Mouse (Mus musculus): ENCODE results near the gene Elf5. TPM values are rescaled to one million over a fixed set of nuclear protein-coding genes. Genes with fewer than 3 reads are reported as not detected.
A peak's percentile ranks its signal among the peaks of the same experiment; 100 is the strongest.

Elf5 gene
- polyA plus RNA-seq, 1 experiment from 2014 or later: not detected

DNA sequence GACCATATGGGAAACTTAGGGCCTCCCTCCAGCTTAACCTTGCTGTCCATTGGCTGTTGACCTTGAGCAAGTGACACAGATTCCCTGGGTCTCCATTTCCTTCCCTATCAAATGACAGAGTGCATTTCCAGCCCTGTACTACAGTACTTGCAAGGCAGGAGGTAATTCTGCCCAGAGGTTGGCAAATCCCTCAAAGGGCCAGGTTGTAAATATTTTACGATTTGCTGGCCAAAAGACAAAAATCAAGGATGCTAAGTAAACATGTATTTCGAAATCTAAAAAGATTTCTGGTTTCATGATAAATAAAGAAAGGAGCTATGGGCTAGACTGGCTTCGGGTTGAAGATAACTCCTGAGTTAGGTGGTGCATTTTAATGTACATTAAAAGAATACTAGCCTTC is 16.9 kb downstream of the Elf5 start:
- H3K9me3 ChIP-seq (replicated peaks; ENCODE audit: control insufficient read depth, low read length, poor library complexity, severe bottlenecking): no peaks in the 10 kb centered on the region
- WGBS: 87% methylated on average over 3 of the region's 3 CpGs
- H3K4me1 ChIP-seq (ENCODE audit: control insufficient read depth, insufficient read depth, low read length): no peaks in the 10 kb centered on the region
- H3K27me3 ChIP-seq (ENCODE audit: control insufficient read depth, insufficient read depth, low read depth, low read length): no peaks in the 10 kb centered on the region
- no peak overlapping the region for H3K4me2 ChIP-seq (ENCODE audit: low read length)
- no peak overlapping the region for H3K4me3 ChIP-seq (ENCODE audit: low read depth, low read length)
- H3K36me3 ChIP-seq (ENCODE audit: control insufficient read depth, insufficient read depth, low read length): no peaks in the 10 kb centered on the region
- no peak overlapping the region for H3K9ac ChIP-seq (ENCODE audit: low read depth, low read length)
- no peak overlapping the region for H3K27ac ChIP-seq (ENCODE audit: low read length)
- no peak for ATAC-seq

DNA sequence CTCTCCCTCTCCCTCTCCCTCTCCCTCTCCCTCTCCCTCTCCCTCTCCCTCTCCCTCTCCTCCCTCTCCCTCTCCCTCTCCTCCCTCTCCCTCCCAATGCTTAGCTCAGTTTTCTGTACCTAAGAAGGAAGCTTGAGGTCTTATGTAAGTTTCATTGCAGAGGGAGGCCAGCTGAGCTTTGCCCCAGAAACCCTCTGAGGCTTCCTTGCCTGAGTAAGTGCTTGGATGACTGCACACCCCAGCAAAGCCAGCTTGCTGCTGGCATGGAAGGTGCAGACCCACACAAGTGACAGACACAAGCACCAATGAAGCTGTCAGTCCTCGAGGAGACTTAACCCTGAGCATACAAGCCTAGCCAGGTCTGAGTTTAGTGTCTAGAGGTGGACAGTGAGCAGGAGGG is 19.2 kb downstream of the Elf5 start:
- Histone ChIP-seq H3K9me3 (replicated peaks; ENCODE audit: control insufficient read depth, low read length, poor library complexity, severe bottlenecking) (no peaks in the 10 kb centered on the region), H3K9ac (ENCODE audit: low read depth, low read length) (no peak overlapping the region), H3K27me3 (ENCODE audit: control insufficient read depth, insufficient read depth, low read depth, low read length) (no peaks in the 10 kb centered on the region), H3K4me2 (ENCODE audit: low read length) (no peak overlapping the region), H3K4me1 (ENCODE audit: control insufficient read depth, insufficient read depth, low read length) (no peaks in the 10 kb centered on the region), H3K27ac (ENCODE audit: low read length) (no peak overlapping the region), H3K36me3 (ENCODE audit: control insufficient read depth, insufficient read depth, low read length) (no peaks in the 10 kb centered on the region), H3K4me3 (ENCODE audit: low read depth, low read length) (no peak overlapping the region)
- no peak for ATAC-seq
- WGBS: 42% methylated on average over 1 of the region's 1 CpGs

DNA sequence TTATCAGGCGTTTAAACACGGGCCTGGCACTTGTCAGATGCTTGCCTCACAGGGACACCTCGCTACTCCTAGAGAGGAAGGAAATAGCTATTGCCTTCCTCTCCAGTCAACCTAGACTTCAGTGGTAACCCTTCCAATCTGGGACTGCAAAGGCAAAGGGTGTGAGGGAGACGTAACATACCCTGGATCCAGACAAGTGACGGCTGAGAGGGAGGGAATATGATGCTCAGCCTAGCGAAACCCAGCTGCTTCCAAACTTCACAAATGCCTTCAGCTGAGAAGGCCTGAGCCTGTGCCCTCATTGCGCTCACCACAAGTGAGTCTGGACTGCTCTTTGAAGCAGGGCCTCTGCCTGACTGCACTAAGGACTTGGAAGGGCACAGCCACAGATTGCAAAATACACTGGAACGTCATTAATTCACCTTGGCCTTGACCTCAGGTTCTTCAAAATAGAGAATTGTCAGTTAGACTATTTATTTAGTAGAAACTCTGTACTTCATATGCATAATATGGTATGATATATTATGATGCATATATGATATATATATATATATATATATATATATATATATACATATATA is 21.3 kb downstream of the Elf5 start:
- Histone ChIP-seq H3K36me3 (ENCODE audit: control insufficient read depth, insufficient read depth, low read length) (no peaks in the 10 kb centered on the region), H3K27ac (ENCODE audit: low read length) (no peak overlapping the region), H3K4me3 (ENCODE audit: low read depth, low read length) (no peak overlapping the region), H3K4me1 (ENCODE audit: control insufficient read depth, insufficient read depth, low read length) (no peaks in the 10 kb centered on the region), H3K9ac (ENCODE audit: low read depth, low read length) (no peak overlapping the region), H3K27me3 (ENCODE audit: control insufficient read depth, insufficient read depth, low read depth, low read length) (no peaks in the 10 kb centered on the region), H3K4me2 (ENCODE audit: low read length) (no peak overlapping the region), H3K9me3 (replicated peaks; ENCODE audit: control insufficient read depth, low read length, poor library complexity, severe bottlenecking) (no peaks in the 10 kb centered on the region)
- ATAC-seq: no peak
- WGBS: 80% methylated on average over 8 of the region's 8 CpGs

DNA sequence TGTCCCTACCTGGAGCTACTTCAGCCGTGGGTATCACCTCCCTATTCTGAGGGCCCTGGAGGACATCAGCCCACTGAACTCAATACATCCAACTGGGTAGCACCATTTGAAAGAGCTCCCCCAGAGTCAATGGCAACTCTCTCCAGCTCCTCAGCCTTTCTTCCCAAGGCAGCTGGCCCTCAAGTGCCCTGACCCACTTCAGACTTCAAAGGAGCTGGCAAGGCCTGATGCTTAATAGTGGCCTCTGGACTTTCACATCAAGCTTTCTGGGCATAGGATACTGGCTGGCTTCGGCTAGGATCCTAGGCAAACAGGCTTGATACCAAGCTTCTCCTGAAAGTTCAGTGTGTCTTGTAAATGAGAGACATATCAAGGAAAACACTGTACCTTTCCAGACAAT is 23.6 kb downstream of the Elf5 start:
- no peak overlapping the region for H3K9ac ChIP-seq (ENCODE audit: low read depth, low read length)
- H3K27ac ChIP-seq (ENCODE audit: low read length): no peak overlapping the region
- H3K4me2 ChIP-seq (ENCODE audit: low read length): no peak overlapping the region
- WGBS: 68% methylated on average over 2 of the region's 2 CpGs
- no peaks in the 10 kb centered on the region for H3K27me3 ChIP-seq (ENCODE audit: control insufficient read depth, insufficient read depth, low read depth, low read length)
- H3K4me1 ChIP-seq (ENCODE audit: control insufficient read depth, insufficient read depth, low read length): peaks cover 2% of the 10 kb centered on the region; the same call in 1 of the 2 replicates
- H3K9me3 ChIP-seq (replicated peaks; ENCODE audit: control insufficient read depth, low read length, poor library complexity, severe bottlenecking): no peaks in the 10 kb centered on the region
- H3K4me3 ChIP-seq (ENCODE audit: low read depth, low read length): no peak overlapping the region
- H3K36me3 ChIP-seq (ENCODE audit: control insufficient read depth, insufficient read depth, low read length): no peaks in the 10 kb centered on the region
- no peak for ATAC-seq

DNA sequence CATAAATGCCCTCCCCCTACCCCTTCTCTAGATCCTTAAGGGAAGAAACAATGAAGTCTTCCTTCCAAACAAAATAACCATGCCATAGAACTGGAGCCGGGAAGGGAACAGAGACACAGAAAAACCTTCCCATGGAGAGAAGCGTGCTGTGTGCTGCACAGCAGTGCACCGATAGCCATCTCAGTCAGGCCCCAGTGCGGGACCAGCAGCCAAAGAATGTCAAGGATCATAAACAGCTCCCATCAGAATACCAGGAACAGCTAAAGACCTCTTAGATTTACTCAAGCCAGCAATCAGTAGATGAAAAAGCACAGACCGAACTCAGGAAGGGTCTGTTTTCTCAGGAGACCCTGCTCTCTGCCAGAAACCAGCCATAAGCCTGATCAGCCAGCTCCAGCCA is 25.0 kb downstream of the Elf5 start:
- Histone ChIP-seq H3K4me2 (ENCODE audit: low read length) (no peak overlapping the region), H3K9ac (ENCODE audit: low read depth, low read length) (no peak overlapping the region), H3K36me3 (ENCODE audit: control insufficient read depth, insufficient read depth, low read length) (no peaks in the 10 kb centered on the region), H3K4me1 (ENCODE audit: control insufficient read depth, insufficient read depth, low read length) (peaks cover 2% of the 10 kb centered on the region; the same call in 1 of the 2 replicates), H3K27me3 (ENCODE audit: control insufficient read depth, insufficient read depth, low read depth, low read length) (no peaks in the 10 kb centered on the region), H3K9me3 (replicated peaks; ENCODE audit: control insufficient read depth, low read length, poor library complexity, severe bottlenecking) (no peaks in the 10 kb centered on the region), H3K4me3 (ENCODE audit: low read depth, low read length) (no peak overlapping the region), H3K27ac (ENCODE audit: low read length) (no peak overlapping the region)
- ATAC-seq: no peak
- WGBS: 64% methylated on average over 5 of the region's 5 CpGs

DNA sequence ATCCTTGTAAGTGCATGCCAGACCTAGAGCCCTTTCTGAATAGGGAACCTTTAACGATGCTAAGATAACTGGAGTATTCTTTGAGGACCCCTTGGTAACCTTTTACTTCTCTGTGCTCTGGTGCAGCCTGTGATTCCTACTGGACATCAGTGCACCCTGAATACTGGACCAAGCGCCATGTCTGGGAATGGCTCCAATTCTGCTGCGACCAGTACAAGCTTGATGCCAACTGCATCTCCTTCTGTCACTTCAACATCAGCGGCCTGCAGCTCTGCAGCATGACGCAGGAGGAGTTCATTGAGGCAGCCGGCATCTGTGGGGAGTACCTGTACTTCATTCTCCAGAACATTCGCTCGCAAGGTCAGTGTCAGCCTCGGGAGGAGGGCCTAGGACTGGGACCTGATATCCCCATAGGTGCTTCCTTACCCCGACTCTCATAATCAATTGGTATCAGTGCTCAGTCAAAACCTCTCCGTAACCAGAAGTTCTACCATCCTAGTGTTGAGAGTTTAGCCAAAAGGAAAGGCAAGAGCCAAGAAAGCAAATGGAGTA is 27.7 kb downstream of the Elf5 start:
- Histone ChIP-seq H3K36me3 (ENCODE audit: control insufficient read depth, insufficient read depth, low read length) (no peaks in the 10 kb centered on the region), H3K4me1 (ENCODE audit: control insufficient read depth, insufficient read depth, low read length) (peaks cover 2% of the 10 kb centered on the region; the same call in 1 of the 2 replicates), H3K4me3 (ENCODE audit: low read depth, low read length) (no peak overlapping the region), H3K4me2 (ENCODE audit: low read length) (no peak overlapping the region), H3K27ac (ENCODE audit: low read length) (no peak overlapping the region), H3K27me3 (ENCODE audit: control insufficient read depth, insufficient read depth, low read depth, low read length) (no peaks in the 10 kb centered on the region), H3K9me3 (replicated peaks; ENCODE audit: control insufficient read depth, low read length, poor library complexity, severe bottlenecking) (no peaks in the 10 kb centered on the region), H3K9ac (ENCODE audit: low read depth, low read length) (no peak overlapping the region)
- peak; percentile 61 for ATAC-seq
- WGBS: 91% methylated on average over 11 of the region's 11 CpGs

DNA sequence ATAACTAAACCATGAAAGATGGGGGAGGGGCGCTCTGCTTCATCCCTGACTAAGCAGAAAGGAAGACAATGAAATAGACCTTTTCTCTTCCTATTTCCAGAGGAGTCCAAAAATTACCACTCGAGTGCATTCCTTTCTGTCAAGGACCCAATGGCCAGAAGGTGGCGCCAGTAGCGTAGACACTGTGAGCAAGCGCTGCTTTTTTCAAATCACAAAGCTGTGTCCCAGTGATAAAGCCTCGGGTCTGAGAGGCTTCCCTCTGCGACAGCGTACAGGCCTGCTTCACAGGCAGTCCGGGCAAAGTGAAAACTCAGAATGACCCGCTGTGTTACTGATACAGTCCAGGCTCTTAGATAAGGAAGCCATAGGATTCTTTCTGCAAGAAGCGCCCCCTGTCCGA is 28.2 kb downstream of the Elf5 start:
- Histone ChIP-seq H3K27ac (ENCODE audit: low read length) (no peak overlapping the region), H3K4me2 (ENCODE audit: low read length) (peak overlapping the region; percentile 44), H3K36me3 (ENCODE audit: control insufficient read depth, insufficient read depth, low read length) (no peaks in the 10 kb centered on the region), H3K9ac (ENCODE audit: low read depth, low read length) (no peak overlapping the region), H3K4me1 (ENCODE audit: control insufficient read depth, insufficient read depth, low read length) (peaks cover 2% of the 10 kb centered on the region; the same call in 1 of the 2 replicates), H3K4me3 (ENCODE audit: low read depth, low read length) (peak overlapping the region; percentile 9; the same call in 1 of the 2 replicates), H3K27me3 (ENCODE audit: control insufficient read depth, insufficient read depth, low read depth, low read length) (no peaks in the 10 kb centered on the region), H3K9me3 (replicated peaks; ENCODE audit: control insufficient read depth, low read length, poor library complexity, severe bottlenecking) (no peaks in the 10 kb centered on the region)
- 5% methylated on average over 12 of the region's 12 CpGs for WGBS
- peak; percentile 75 for ATAC-seq

DNA sequence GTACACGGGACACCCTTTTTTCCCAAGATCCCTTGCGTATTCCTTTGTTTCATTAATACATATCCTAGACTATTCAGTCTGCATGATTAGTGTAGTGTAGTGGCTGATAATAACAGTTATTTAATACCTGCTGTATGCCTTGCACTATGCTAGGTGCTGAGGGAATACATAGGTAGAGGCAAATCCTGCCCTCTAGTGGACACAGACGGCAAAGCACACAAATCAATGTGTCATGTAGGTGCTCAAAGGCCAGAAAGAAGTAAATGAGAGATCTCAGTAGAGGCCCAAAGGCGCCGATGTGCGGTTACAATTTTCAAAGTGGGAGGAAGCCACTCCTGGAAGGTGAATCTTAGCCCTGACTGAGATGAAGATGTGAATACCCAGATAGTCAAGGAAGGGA is 34.3 kb downstream of the Elf5 start:
- Histone ChIP-seq H3K9me3 (replicated peaks; ENCODE audit: control insufficient read depth, low read length, poor library complexity, severe bottlenecking) (no peaks in the 10 kb centered on the region), H3K4me3 (ENCODE audit: low read depth, low read length) (no peak overlapping the region), H3K4me1 (ENCODE audit: control insufficient read depth, insufficient read depth, low read length) (no peaks in the 10 kb centered on the region), H3K27ac (ENCODE audit: low read length) (no peak overlapping the region), H3K36me3 (ENCODE audit: control insufficient read depth, insufficient read depth, low read length) (no peaks in the 10 kb centered on the region), H3K27me3 (ENCODE audit: control insufficient read depth, insufficient read depth, low read depth, low read length) (no peaks in the 10 kb centered on the region), H3K4me2 (ENCODE audit: low read length) (no peak overlapping the region), H3K9ac (ENCODE audit: low read depth, low read length) (no peak overlapping the region)
- 63% methylated on average over 6 of the region's 6 CpGs for WGBS
- ATAC-seq: no peak

DNA sequence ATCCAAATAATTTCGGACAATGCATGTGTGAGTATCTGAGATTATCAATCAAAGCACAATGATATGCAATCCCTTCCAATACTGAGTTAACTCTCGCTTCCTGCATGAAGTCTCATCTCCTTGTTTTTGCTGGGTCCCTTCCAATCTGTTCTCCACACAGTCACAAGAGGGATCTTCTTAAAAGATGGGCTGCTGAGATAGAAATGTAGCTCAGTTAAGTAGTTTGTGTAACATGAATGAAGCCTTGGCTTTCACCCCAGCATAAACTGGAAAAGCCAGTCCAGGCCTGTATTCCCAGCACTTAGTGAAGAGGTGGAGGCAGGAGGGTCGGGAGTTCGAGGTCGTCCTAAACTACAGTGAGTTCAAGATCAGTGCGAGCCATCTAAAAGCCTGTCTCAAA is 34.8 kb downstream of the Elf5 start:
- Histone ChIP-seq H3K9ac (ENCODE audit: low read depth, low read length) (no peak overlapping the region), H3K4me3 (ENCODE audit: low read depth, low read length) (no peak overlapping the region), H3K36me3 (ENCODE audit: control insufficient read depth, insufficient read depth, low read length) (no peaks in the 10 kb centered on the region), H3K4me1 (ENCODE audit: control insufficient read depth, insufficient read depth, low read length) (no peaks in the 10 kb centered on the region), H3K27ac (ENCODE audit: low read length) (no peak overlapping the region), H3K4me2 (ENCODE audit: low read length) (no peak overlapping the region), H3K27me3 (ENCODE audit: control insufficient read depth, insufficient read depth, low read depth, low read length) (no peaks in the 10 kb centered on the region), H3K9me3 (replicated peaks; ENCODE audit: control insufficient read depth, low read length, poor library complexity, severe bottlenecking) (no peaks in the 10 kb centered on the region)
- 92% methylated on average over 6 of the region's 6 CpGs for WGBS
- no peak for ATAC-seq
